Mouse (Mus musculus) hindbrain, postnatal 0 days (tissue): Measurements from ENCODE around the gene Decr2. TPM values are rescaled to one million over a fixed set of nuclear protein-coding genes. Genes with fewer than 3 reads are reported as not detected.
A peak's percentile ranks its signal among the peaks of the same experiment; 100 is the strongest.
"Not testable (repeated sequence)": the region's sequence is repeated elsewhere in the genome, so short reads cannot be mapped to it uniquely, and the experiment has no call there.

Experiments used
- ATAC-seq: fragments of 200-750 bp; cut with Nextera tagmentation; 2 replicates; pipeline ENCODE4 v1.8.0; 2017; ENCODE audit warnings: mild to moderate bottlenecking, moderate TSS enrichment, moderate library complexity
- DNase-seq: peaks from one replicate; pipeline ENCODE4 v3.0.0-alpha.2; 2015; ENCODE audit warnings: low spot score
- H3K27ac ChIP-seq: fragments of 300-500 bp; sonication (generic); 2 replicates; pipeline ENCODE4 v1.5.1; 2014; ENCODE audit warnings: mild to moderate bottlenecking
- H3K27me3 ChIP-seq: fragments of 300-500 bp; sonication (generic); 2 replicates; pipeline ENCODE4 v1.6.1; 2014; ENCODE audit warnings: low read length, mixed read lengths; ENCODE audit not compliant: insufficient read depth
- H3K36me3 ChIP-seq: fragments of 300-500 bp; sonication (generic); 2 replicates; pipeline ENCODE4 v1.6.1; 2014; ENCODE audit warnings: low read length, mixed read lengths; ENCODE audit not compliant: insufficient read depth
- H3K4me1 ChIP-seq: fragments of 300-500 bp; sonication (generic); 2 replicates; pipeline ENCODE4 v1.6.1; 2014; ENCODE audit warnings: antibody characterized with exemption, low read length, mixed read lengths; ENCODE audit not compliant: insufficient read depth
- H3K4me2 ChIP-seq: fragments of 300-500 bp; sonication (generic); 2 replicates; pipeline ENCODE4 v1.6.1; 2014; ENCODE audit warnings: low read depth, mild to moderate bottlenecking, low read length, moderate library complexity, mixed read lengths
- H3K4me3 ChIP-seq: fragments of 300-500 bp; sonication (generic); 2 replicates; pipeline ENCODE4 v1.5.1; 2014; ENCODE audit warnings: low read length
- H3K9ac ChIP-seq: fragments of 300-500 bp; sonication (generic); replicated peaks from 2 replicates; pipeline ENCODE4 v1.6.1; 2014; ENCODE audit warnings: mild to moderate bottlenecking, low read length, moderate library complexity, mixed read lengths
- H3K9me3 ChIP-seq: fragments of 300-500 bp; sonication (generic); 2 replicates; pipeline ENCODE4 v1.6.1; 2016; ENCODE audit warnings: low read length, mixed read lengths
- CTCF ChIP-seq: IDR thresholded peaks from 2 replicates; pipeline ENCODE4 v1.5.1; 2016; ENCODE audit warnings: antibody characterized with exemption, control low read depth, low read depth
- WGBS: fragments of 180-500 bp; shearing (Covaris S2); extraction: QIAGEN DNeasy Blood & Tissue Kit; methylation state at CpG from one replicate; pipeline ENCODE4 v1.1.7; 2014; 5-methylcytosine and 5-hydroxymethylcytosine counted together
- polyA plus RNA-seq: library from polyadenylated mRNA; unstranded; fragments of >200 nt; fragmentation: Nextera tagmentation; extraction: Ambion mirVana; gene quantifications from 2 replicates; pipeline ENCODE4 v1.2.1, GENCODE M21; 2015
- total RNA-seq: library from RNA; depleted of rRNA; stranded (reverse); fragments of >200 nt; gene quantifications from 2 replicates; pipeline ENCODE4 v1.2.3, GENCODE M21; 2014; rRNA removed

Decr2 gene
- total and polyA plus RNA-seq, 2 experiments from 2014 or later: 40.6 to 41.1 TPM

DNA sequence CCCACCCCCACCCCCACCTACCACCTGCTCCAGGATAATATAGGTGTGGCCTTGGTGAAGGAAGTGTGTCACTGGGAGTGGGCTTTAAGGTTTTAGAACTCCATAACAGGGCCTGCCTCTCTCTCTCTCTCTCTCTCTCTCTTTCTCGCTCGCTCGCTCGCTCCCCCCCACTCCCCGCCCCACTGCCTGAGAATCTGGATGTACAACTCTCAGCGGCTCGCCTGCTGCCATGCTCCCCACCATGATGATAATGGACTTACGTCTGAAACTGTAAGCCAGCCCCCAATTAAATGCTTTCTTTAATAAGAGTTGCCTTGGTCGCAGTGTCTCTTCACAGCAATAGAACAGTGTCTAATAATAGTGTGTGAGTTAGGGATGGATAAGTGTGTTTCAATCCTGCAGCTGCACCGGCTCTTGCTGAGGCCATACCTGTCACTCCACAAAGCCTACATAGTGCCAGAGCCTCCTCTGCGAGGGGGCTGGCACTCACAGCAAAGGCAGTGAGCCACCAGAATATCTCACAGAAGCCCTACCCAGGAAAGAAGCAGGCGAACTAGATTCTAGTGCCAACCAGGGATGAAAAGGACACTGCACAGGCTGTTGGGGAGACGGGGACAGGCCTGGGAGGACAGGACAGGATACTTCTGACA is 47.4 kb downstream of the Decr2 start:
- peaks cover 26% of the 10 kb centered on the region for H3K4me1 ChIP-seq
- H3K4me2 ChIP-seq: peak overlapping the region; percentile 30
- ATAC-seq: peak; percentile 81
- no peaks in the 10 kb centered on the region; the same call in 1 of the 2 replicates for H3K36me3 ChIP-seq
- 0 out of 2 replicates have a peak overlapping the region, but pooled peaks have one; percentile 28 for H3K9ac ChIP-seq
- no peaks in the 10 kb centered on the region for H3K27me3 ChIP-seq
- peak; percentile 59 for DNase-seq
- no peaks in the 10 kb centered on the region for H3K9me3 ChIP-seq
- TF ChIP-seq CTCF: no peak
- H3K27ac ChIP-seq: peak overlapping the region; percentile 93
- 35% methylated on average over 11 of the region's 13 CpGs for WGBS
- H3K4me3 ChIP-seq: no peak overlapping the region

GRCm38 (mm10) chr17:26041111-26041802 is 48.9 kb downstream of the Decr2 start:
- H3K4me3 ChIP-seq: no peak overlapping the region
- DNase-seq (peak; percentile 80), ATAC-seq (peak; percentile 50; the same call in 1 of the 2 replicates)
- no peak overlapping the region for H3K9ac ChIP-seq
- H3K4me2 ChIP-seq: no peak overlapping the region
- H3K27ac ChIP-seq: peak overlapping the region; percentile 52
- 43% methylated on average over 9 of the region's 9 CpGs for WGBS
- no peaks in the 10 kb centered on the region for H3K9me3 ChIP-seq
- no peaks in the 10 kb centered on the region for H3K27me3 ChIP-seq
- peak; percentile 87 for TF ChIP-seq CTCF
- H3K36me3 ChIP-seq: peaks cover 1% of the 10 kb centered on the region; the same call in 1 of the 2 replicates
- H3K4me1 ChIP-seq: peaks cover 23% of the 10 kb centered on the region

- peaks cover 19% of the 10 kb centered on the region for H3K4me1 ChIP-seq
- H3K27ac ChIP-seq, H3K9ac ChIP-seq, H3K9me3 ChIP-seq, H3K36me3 ChIP-seq, DNase-seq, H3K4me3 ChIP-seq, ATAC-seq, H3K4me2 ChIP-seq, H3K27me3 ChIP-seq: not testable (repeated sequence)
- 83% methylated on average over 8 of the region's 8 CpGs for WGBS
Observed at GRCm38 (mm10) chr17:26040711-26041110, 49.4 kb downstream of the Decr2 start.

DNA sequence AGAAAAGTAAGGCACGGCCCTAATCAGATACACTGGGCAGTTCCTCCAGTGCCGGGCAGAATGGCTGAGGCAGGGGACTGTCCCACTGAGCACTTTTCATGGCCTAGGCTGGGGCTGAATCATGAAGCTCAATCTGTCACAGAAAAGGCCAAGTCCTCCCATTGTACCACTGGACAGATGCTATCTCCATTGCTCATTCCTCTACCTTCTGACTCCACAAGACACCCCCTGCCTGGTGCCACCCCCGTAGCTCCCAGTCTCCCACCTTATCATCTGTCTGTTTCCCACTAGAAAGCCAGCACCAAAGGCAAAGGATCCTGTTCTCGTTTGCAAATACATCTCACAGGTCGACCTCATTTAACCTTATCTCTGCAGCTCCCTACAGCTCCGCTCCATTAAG is 58.1 kb downstream of the Decr2 start:
- Histone ChIP-seq H3K27me3 (no peaks in the 10 kb centered on the region), H3K9me3 (no peaks in the 10 kb centered on the region), H3K4me1 (no peaks in the 10 kb centered on the region), H3K27ac (peak overlapping the region; percentile 36; the same call in 1 of the 2 replicates), H3K4me3 (no peak overlapping the region), H3K36me3 (0 out of 2 replicates have a peak, but pooled peaks cover 8% of the 10 kb centered on the region), H3K4me2 (no peak overlapping the region), H3K9ac (no peak overlapping the region)
- 79% methylated on average over 6 of the region's 6 CpGs for WGBS
- TF ChIP-seq CTCF: no peak
- no peak for DNase-seq
- no peak for ATAC-seq

- 77% methylated on average over 5 of the region's 5 CpGs for WGBS
- no peaks in the 10 kb centered on the region for H3K4me1 ChIP-seq
Observed at GRCm38 (mm10) chr17:26031583-26031982, 58.6 kb downstream of the Decr2 start.

More at GRCm38 (mm10) chr17:26031583-26031982, 58.6 kb downstream of the Decr2 start:
- no peak overlapping the region for H3K9ac ChIP-seq
- TF ChIP-seq CTCF: no peak
- H3K27me3 ChIP-seq: no peaks in the 10 kb centered on the region
- no peak overlapping the region for H3K4me2 ChIP-seq
- no peaks in the 10 kb centered on the region for H3K9me3 ChIP-seq
- no peak for ATAC-seq
- H3K27ac ChIP-seq: peak overlapping the region; percentile 36; the same call in 1 of the 2 replicates
- no peak overlapping the region for H3K4me3 ChIP-seq
- H3K36me3 ChIP-seq: 0 out of 2 replicates have a peak, but pooled peaks cover 8% of the 10 kb centered on the region
- DNase-seq: peak; percentile 43

Other genes with a start within 250 kb of the Decr2 start
- 22.8 and 40.0 TPM in 2 replicates for gene Gm20683, start 248.6 kb downstream of the Decr2 start, total RNA-seq
- 12.6 and 12.9 TPM in 2 replicates for gene Gm20683, start 248.6 kb downstream of the Decr2 start, polyA plus RNA-seq
- gene Rhot2, start 245.5 kb downstream of the Decr2 start, total RNA-seq: 39.8 and 64.1 TPM in 2 replicates
- 14.6 and 15.8 TPM in 2 replicates for gene Rhot2, start 245.5 kb downstream of the Decr2 start, polyA plus RNA-seq
- 54.5 and 75.5 TPM in 2 replicates for gene Wdr90, start 228.8 kb downstream of the Decr2 start, total RNA-seq
- 13.2 TPM in 2 replicates for gene Wdr90, start 228.8 kb downstream of the Decr2 start, polyA plus RNA-seq
- gene Mcrip2, start 221.6 kb downstream of the Decr2 start, total RNA-seq: 27.0 and 32.1 TPM in 2 replicates
- gene Mcrip2, start 221.6 kb downstream of the Decr2 start, polyA plus RNA-seq: 54.3 and 54.7 TPM in 2 replicates
- 50.0 and 63.1 TPM in 2 replicates for gene Mettl26, start 215.3 kb downstream of the Decr2 start, total RNA-seq
- 62.9 and 64.8 TPM in 2 replicates for gene Mettl26, start 215.3 kb downstream of the Decr2 start, polyA plus RNA-seq
- 1.2 and 1.5 TPM in 2 replicates for gene Wfikkn1, start 209.5 kb downstream of the Decr2 start, total RNA-seq
- gene Wfikkn1, start 209.5 kb downstream of the Decr2 start, polyA plus RNA-seq: 0.33 and 0.58 TPM in 2 replicates
- 33.2 and 39.1 TPM in 2 replicates for gene Rab40c, start 170.6 kb downstream of the Decr2 start, total RNA-seq
- 34.7 and 35.3 TPM in 2 replicates for gene Rab40c, start 170.6 kb downstream of the Decr2 start, polyA plus RNA-seq
- gene Pigq, start 145.4 kb downstream of the Decr2 start, total RNA-seq: 90.6 and 99.7 TPM in 2 replicates
- 69.7 and 76.3 TPM in 2 replicates for gene Pigq, start 145.4 kb downstream of the Decr2 start, polyA plus RNA-seq
- gene Nhlrc4, start 145.4 kb downstream of the Decr2 start, total RNA-seq: 0.61 and 0.68 TPM in 2 replicates
- 0.30 and 0.72 TPM in 2 replicates for gene Nhlrc4, start 145.4 kb downstream of the Decr2 start, polyA plus RNA-seq
- 5.6 and 7.2 TPM in 2 replicates for gene A930017K11Rik, start 137.8 kb downstream of the Decr2 start, total RNA-seq
- gene A930017K11Rik, start 137.8 kb downstream of the Decr2 start, polyA plus RNA-seq: 4.4 and 5.0 TPM in 2 replicates
- gene Capn15, start 104.5 kb downstream of the Decr2 start, total RNA-seq: 35.1 and 41.4 TPM in 2 replicates
- gene Capn15, start 104.5 kb downstream of the Decr2 start, polyA plus RNA-seq: 19.0 and 20.1 TPM in 2 replicates
- gene Rab11fip3, start 20.8 kb downstream of the Decr2 start, total RNA-seq: 34.7 and 41.9 TPM in 2 replicates
- gene Rab11fip3, start 20.8 kb downstream of the Decr2 start, polyA plus RNA-seq: 16.6 and 17.9 TPM in 2 replicates
- gene Nme4, start 5.3 kb upstream of the Decr2 start, total RNA-seq: 20.1 and 23.3 TPM in 2 replicates
- 16.0 and 18.3 TPM in 2 replicates for gene Nme4, start 5.3 kb upstream of the Decr2 start, polyA plus RNA-seq
- 10.4 and 11.8 TPM in 2 replicates for gene Tmem8, start 23.0 kb upstream of the Decr2 start, total RNA-seq
- gene Tmem8, start 23.0 kb upstream of the Decr2 start, polyA plus RNA-seq: 3.8 and 4.0 TPM in 2 replicates
- gene Mrpl28, start 33.2 kb upstream of the Decr2 start, total RNA-seq: 107 and 138 TPM in 2 replicates
- gene Mrpl28, start 33.2 kb upstream of the Decr2 start, polyA plus RNA-seq: 189 and 194 TPM in 2 replicates
- 36.0 and 51.3 TPM in 2 replicates for gene Axin1, start 48.4 kb upstream of the Decr2 start, total RNA-seq
- gene Axin1, start 48.4 kb upstream of the Decr2 start, polyA plus RNA-seq: 10.0 and 11.2 TPM in 2 replicates
- gene Pdia2, start 108.8 kb upstream of the Decr2 start, total RNA-seq: not detected in 2 replicates
- gene Pdia2, start 108.8 kb upstream of the Decr2 start, polyA plus RNA-seq: 0.09 and 0.66 TPM in 2 replicates
- 35.8 and 38.5 TPM in 2 replicates for gene Rgs11, start 112.6 kb upstream of the Decr2 start, total RNA-seq
- 20.5 and 28.5 TPM in 2 replicates for gene Rgs11, start 112.6 kb upstream of the Decr2 start, polyA plus RNA-seq
- gene Arhgdig, start 117.4 kb upstream of the Decr2 start, total RNA-seq: 280 and 290 TPM in 2 replicates
- 376 and 384 TPM in 2 replicates for gene Arhgdig, start 117.4 kb upstream of the Decr2 start, polyA plus RNA-seq
- gene Fam234a, start 153.9 kb upstream of the Decr2 start, total RNA-seq: 42.4 and 42.6 TPM in 2 replicates
- gene Fam234a, start 153.9 kb upstream of the Decr2 start, polyA plus RNA-seq: 34.9 and 37.5 TPM in 2 replicates
- 81.8 and 82.7 TPM in 2 replicates for gene Luc7l, start 162.6 kb upstream of the Decr2 start, total RNA-seq
- 84.5 and 91.1 TPM in 2 replicates for gene Luc7l, start 162.6 kb upstream of the Decr2 start, polyA plus RNA-seq